Mouse (Mus musculus) 3134 (cell line): ENCODE data around the gene Galnt10.

Experiments used
- DNase-seq: peaks from one replicate; pipeline ENCODE4 v3.0.0-alpha.2; 2011; ENCODE audit warnings: low spot score; ENCODE audit not compliant: insufficient read length; ENCODE audit errors: extremely low read depth

Galnt10 gene

GRCm38 (mm10) chr11:57775868-57776267 is 130.6 kb downstream of the Galnt10 start:
- DNase-seq: no peak

GRCm38 (mm10) chr11:57776546-57776945 is 131.3 kb downstream of the Galnt10 start:
- no peak for DNase-seq

GRCm38 (mm10) chr11:57778349-57778748 is 133.1 kb downstream of the Galnt10 start:
- DNase-seq: no peak

- no peak for DNase-seq
Observed at GRCm38 (mm10) chr11:57779824-57780223, 134.6 kb downstream of the Galnt10 start.

- no peak for DNase-seq
Observed at GRCm38 (mm10) chr11:57786616-57787418, 141.6 kb downstream of the Galnt10 start.

GRCm38 (mm10) chr11:57787913-57788312 is 142.7 kb downstream of the Galnt10 start:
- no peak for DNase-seq

- DNase-seq: peak; percentile 80
Observed at GRCm38 (mm10) chr11:57790866-57791535, 145.8 kb downstream of the Galnt10 start.

- no peak for DNase-seq
Observed at GRCm38 (mm10) chr11:57795086-57795485, 149.8 kb downstream of the Galnt10 start.

- DNase-seq: no peak
Observed at GRCm38 (mm10) chr11:57797828-57798227, 152.6 kb downstream of the Galnt10 start.

GRCm38 (mm10) chr11:57799456-57799855 is 154.2 kb downstream of the Galnt10 start:
- DNase-seq: no peak

GRCm38 (mm10) chr11:57800266-57800951 is 155.2 kb downstream of the Galnt10 start:
- DNase-seq: no peak

- DNase-seq: peak; percentile 96
Observed at GRCm38 (mm10) chr11:57800971-57801765, 155.9 kb downstream of the Galnt10 start, which contains the start of gene Sap30l. Sap30l (plus strand) TSS chr11:57801637.

- peak; percentile 65 for DNase-seq
Observed at GRCm38 (mm10) chr11:57801766-57802510, 156.7 kb downstream of the Galnt10 start.

- no peak for DNase-seq
Observed at GRCm38 (mm10) chr11:57802511-57802870, 157.2 kb downstream of the Galnt10 start.

- no peak for DNase-seq
Observed at GRCm38 (mm10) chr11:57805047-57805446, 159.8 kb downstream of the Galnt10 start.

GRCm38 (mm10) chr11:57809017-57809731 is 163.9 kb downstream of the Galnt10 start:
- no peak for DNase-seq

GRCm38 (mm10) chr11:57809732-57810098 is 164.5 kb downstream of the Galnt10 start:
- no peak for DNase-seq

- no peak for DNase-seq
Observed at GRCm38 (mm10) chr11:57811006-57811405, 165.8 kb downstream of the Galnt10 start.

- no peak for DNase-seq
Observed at GRCm38 (mm10) chr11:57812212-57812611, 167.0 kb downstream of the Galnt10 start.
